Mouse (Mus musculus) gastrocnemius, postnatal 4 days (tissue): Measurements from ENCODE around the gene Stx16. TPM values are rescaled to one million over a fixed set of nuclear protein-coding genes. Genes with fewer than 3 reads are reported as not detected.

Experiments
- DNase-seq, 2 experiments: peaks; one replicate each; pipeline ENCODE4 v3.0.0; 2021 to 2022; ENCODE audit warnings: low spot score in 2 of 2, mixed read lengths in 2 of 2
- total RNA-seq, 2 experiments: library from RNA; stranded (reverse); gene quantifications; 2 replicates each; pipeline ENCODE4 v1.2.3; 2021

The Stx16 gene
- total RNA-seq, 2 experiments from 2014 or later: 40.5 to 44.4 TPM

GRCm38 (mm10) chr2:174075072-174075570, 987 bp upstream of the Stx16 start:
- no peak for DNase-seq

- no peak for DNase-seq
Observed at GRCm38 (mm10) chr2:174076433-174076824, 321 bp downstream of the Stx16 start.

DNA sequence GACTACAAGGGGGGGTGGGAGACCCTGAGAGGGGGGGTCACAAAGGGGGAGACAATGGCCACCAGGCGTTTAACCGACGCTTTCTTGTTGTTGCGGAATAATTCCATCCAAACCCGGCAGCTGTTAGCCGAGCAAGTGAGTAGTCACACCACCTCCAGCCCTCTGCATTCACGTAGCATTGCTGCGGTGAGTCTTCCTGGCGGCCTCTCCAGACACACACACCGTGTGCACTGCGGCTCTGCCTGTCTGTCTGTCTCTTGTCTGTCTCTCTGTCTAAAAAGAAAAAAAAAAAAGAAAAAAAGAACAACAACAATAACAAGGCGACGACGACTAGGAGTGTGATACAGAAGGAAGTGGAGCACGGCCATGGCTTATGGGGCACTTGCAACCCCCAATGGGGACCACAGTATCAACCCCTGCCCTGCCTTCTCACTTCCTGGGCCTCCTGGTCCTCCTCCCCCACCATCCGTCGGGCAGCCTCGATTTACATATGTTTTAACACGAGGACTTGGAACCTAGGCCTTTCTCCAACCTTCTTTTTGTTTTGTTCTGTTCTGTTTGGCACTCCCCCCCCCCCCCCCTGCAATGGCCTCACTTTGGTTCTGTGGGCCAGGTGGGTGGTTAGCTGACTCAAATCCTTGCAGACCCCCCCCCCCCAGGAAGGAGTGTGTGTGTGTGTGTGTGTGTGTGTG, 1.0 kb downstream of the Stx16 start:
- DNase-seq: peak in 1 of 2 experiments; percentile 38

DNA sequence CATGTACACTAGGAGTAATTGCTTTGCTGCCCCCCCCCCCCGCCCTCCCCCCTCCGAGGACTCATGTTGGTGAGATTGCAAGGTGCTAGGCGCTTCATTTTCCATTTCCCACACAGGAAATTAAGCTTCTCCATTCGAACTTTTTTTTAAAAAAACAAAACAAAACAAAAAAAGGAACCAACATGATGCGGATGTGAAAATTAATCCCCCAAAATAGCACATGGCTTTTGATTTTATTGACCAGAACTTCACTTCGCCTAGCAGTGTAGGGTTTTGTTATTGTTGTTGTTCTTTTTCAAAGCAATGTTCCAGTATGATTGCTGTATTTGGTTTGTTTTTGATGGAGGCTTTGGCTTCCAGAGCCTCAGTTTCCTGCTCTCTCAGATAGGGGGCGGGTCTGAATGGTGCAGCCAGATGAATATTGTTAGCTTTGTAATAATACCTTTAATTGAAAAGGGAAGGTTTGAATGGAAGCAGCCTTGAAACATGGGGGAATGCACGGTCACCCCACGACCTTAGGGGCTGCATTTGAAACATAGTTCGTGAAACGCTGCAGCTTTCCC, 1.7 kb downstream of the Stx16 start:
- no peak for DNase-seq

DNA sequence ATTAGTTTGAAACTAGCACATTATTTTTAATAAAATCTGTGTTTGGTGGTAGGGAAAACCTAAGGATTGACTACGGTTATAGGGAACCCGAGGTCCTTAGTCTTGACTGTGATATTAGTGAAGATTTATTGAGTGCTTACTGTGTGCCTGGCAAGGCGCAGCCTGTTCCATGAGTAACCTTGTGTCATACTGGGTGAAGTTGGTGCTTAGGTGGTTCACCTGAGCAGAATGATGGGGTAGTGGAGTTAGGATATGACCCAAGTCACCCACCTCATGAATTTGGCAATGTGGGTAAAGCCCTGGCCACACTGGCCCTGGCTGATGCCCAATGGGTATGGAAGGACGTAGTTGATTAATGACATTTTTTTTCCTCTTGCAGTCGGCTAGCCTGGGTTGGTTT, 5.7 kb downstream of the Stx16 start:
- no peak for DNase-seq

GRCm38 (mm10) chr2:174082380-174082918, 6.3 kb downstream of the Stx16 start:
- DNase-seq: no peak

DNA sequence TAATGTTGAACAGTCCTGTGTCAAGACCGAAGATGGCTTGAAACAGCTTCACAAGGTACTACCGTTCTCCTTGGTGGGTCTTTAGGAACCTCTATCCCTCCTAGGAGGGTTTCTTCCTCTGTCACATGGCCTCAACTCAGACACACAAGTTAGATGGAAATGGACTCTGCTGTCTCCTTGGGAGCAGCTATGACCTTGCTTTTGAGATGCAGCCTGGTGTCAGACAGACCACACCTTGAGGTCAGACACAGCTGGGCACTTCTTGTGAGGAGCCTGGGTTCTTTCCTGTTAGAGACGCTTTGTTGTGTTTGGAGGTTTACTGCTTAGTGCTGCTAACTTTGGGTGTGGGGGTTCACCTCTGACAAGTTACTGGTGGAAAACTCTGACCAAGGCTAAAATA, 19.0 kb downstream of the Stx16 start:
- DNase-seq: no peak

DNA sequence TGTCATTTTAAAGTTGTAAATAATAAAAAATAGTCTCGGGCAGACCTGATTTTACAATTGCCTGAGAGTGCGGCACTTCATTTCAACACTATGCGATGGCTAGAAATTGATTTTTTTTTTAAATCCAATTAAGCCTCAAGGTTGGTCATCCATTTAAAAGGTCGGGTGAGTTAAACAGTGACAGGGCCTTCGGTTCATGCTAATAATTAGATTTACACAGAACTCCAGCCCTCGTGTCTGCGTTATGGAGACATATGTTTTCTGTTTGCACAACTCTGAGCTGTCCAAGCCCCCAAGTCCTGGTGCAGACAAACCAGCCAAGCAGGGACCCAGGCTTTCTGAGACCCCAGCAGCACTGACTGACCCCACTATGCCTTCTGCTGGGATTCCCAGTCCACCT, 26.3 kb downstream of the Stx16 start:
- DNase-seq: no peak

DNA sequence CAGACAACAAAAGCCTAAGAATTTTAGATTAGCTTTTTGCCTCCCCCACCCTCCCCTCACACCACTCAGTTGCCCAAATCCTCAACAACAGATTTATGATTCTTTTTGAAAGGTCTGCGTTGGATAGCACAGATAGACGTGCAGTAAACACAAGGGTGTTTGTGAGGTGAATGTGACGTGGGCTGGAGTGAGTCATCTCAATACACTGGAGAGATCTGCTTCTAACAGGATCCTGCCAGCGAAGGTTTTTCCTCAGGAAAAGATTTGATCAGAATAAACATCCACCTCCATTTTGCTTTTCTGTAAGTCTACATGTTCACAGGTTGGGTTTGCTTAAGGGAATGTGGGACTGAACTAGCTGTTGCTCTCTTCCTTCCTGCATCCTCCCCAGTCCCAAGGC, 27.4 kb downstream of the Stx16 start:
- no peak for DNase-seq

DNA sequence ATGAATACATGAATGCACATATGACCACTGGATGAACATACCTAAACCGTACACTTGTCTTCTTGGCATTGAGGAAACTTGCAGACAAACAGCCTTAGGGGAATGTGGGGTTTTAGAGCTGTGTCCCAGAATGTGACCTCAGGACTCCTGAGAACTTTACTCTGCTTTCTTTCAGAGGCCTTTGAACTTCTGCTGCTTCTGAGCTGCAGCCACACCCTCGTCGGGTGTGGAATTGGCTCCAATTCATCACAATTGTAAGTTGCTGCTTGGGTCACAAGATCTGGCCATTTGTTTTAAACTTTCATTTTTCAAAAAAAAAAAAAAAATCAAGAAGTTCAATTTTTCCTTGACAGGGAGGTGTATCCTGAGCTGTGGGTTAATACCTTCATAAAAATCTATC, 31.3 kb downstream of the Stx16 start:
- no peak for DNase-seq

- DNase-seq: peak; percentile 69 to 80
Observed at GRCm38 (mm10) chr2:174109991-174110782, 34.1 kb downstream of the Stx16 start, which contains the start of gene Npepl1. Npepl1 (plus strand) TSS chr2:174110349.

DNA sequence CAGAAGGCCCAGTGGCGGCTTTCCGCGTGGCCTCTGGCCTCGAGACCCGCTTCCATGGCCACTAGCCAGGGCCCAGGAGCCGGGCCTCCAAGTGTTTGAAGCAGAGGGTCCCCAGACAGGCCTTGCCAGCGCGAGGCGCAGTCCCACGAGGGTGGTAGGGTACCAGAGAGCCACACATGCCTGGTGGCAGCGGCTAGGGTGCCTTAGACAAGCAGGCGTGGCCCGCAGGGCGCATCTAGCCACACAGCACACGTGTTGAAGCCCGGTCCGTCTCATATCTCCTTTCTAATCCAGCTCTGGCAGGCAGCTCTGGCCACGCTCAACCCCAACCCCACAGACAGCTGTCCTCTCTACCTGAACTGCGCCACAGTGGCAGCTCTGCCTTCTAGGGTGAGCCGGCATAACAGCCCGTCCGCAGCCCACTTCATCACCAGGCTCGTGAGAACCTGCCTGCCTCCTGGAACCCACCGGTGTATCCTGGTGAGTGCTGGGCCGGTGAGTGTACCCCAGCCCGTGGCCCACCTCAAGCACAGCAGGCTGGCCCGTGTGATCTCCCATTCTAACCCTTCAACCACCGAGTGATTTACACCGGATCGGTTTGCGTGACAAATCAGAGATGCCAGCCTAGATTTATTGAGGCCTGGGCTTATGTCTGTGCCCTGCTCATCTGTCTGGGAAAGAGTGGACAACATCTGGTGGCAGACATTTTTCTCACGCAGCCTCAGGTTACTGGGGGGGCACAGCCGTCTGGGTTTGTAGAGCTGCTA, 34.9 kb downstream of the Stx16 start:
- peak in 1 of 2 experiments; percentile 57 for DNase-seq

- no peak for DNase-seq
Observed at GRCm38 (mm10) chr2:174112931-174113330, 36.8 kb downstream of the Stx16 start.

DNA sequence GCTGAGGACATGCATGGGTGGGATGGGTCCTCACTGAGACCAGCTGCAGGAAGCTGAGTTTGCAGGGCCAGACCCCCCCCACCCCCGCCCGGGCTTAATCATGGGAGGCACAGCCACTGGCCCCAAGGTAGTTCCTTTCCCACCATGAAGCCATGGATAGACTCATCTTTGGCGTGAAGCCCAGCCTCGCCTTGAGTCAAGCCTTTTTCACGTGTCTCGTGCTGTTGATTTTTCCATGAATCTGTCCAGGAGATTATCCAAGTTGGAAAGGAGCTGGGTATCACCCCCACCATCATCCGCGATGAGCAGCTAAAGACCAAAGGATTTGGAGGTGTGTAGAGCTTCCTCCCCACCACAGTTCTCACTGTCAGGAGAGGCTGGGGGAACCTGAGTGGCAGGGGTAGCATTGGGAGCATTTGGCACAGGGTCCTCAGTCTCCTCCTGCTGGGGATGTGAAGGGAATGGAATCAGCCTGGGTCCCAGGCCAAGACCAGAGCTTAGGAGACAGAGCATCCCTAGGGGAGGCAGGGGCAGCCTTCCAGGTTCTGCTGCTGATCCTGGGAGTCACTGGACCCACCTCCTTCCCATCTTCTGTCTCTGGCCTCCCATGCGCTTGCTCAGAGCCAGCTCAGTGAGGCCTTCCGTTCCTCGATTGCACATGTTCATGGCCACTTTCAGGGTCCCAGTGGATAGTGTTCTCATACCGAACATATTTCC, 38.2 kb downstream of the Stx16 start:
- peak; percentile 69 to 83 for DNase-seq

GRCm38 (mm10) chr2:174116929-174117328, 40.8 kb downstream of the Stx16 start:
- no peak for DNase-seq

GRCm38 (mm10) chr2:174118141-174118540, 42.0 kb downstream of the Stx16 start:
- no peak for DNase-seq

GRCm38 (mm10) chr2:174119259-174119658, 43.2 kb downstream of the Stx16 start:
- no peak for DNase-seq

DNA sequence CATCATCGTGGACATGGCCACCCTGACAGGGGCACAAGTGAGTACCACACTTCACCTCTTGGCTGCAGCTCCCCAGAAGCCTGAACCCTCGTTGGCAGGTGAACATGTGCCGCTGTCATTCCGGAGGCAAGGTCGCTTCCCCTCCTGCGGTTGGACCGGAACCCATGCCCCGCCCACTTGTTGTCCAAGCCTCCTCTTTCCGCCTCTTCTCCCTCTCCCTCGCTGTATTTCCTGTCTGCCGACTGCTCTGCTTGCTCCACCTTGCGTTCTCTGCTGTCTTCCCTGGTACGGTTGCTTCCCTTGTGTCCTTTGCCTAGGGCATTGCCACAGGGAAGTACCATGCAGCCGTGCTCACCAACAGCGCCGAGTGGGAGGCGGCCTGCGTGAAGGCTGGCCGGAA, 44.5 kb downstream of the Stx16 start:
- DNase-seq: peak in 1 of 2 experiments; percentile 7

DNA sequence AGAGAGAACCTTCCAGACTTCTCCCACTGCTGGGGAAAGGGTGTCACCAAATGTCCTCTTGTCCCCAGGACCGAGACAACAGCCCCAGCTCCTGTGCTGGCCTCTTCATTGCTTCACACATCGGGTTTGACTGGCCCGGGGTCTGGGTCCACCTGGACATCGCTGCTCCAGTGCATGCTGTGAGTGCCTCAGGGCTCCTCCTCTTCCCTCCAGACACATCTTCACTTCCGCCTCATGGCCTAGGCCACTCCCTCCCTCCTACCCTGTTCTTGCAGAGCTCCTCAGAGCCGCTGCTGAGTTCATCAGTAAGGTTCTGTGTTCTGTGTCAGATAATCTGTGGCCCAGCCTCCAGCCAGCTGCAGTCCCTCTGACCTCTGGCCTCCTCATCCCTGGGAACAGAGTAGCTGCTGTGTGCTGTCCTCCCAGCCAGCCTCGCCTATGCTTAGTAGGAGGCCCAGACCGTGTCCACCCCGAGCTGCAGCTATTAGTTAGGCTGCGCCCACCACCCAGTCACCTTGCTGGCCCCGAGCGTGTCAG, 45.4 kb downstream of the Stx16 start:
- DNase-seq: peak in 1 of 2 experiments; percentile 8

DNA sequence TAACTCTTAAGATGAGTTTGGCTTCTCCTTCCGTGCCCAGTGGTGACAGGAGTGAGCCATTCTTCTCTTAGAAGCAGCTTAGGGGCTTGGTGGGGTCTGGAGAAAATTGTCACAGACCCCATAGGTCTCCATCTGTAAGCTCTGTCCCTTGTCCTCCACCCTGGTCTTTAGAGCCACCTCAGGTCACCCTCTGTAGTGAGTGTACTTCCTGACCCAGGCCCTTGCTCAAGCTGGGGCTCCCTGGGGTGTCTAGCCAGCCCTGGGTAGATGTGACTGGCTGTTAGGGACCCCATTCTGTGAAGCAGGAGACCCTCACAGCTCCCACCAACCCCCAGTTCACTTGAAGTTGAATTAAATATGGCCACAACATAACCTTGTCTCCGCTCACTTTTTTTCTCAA, 46.2 kb downstream of the Stx16 start:
- no peak for DNase-seq
